Mouse (Mus musculus) urinary bladder, postnatal 0 days (tissue): ENCODE data around the gene Gm35315. TPM values are rescaled to one million over a fixed set of nuclear protein-coding genes. Genes with fewer than 3 reads are reported as not detected.

Experiments
- polyA plus RNA-seq: library from polyadenylated mRNA; unstranded; fragments of >200 nt; fragmentation: Nextera tagmentation; extraction: Ambion mirVana; gene quantifications from 2 replicates; pipeline ENCODE4 v1.2.1, GENCODE M21; 2015

Gene Gm35315
- polyA plus RNA-seq: 0.37 and 0.43 TPM in 2 replicates

GRCm38 (mm10) chr5:110094030-110094846, at the start of gene Gm35315:
Gm35315 (minus strand) TSS chr5:110094420.

GRCm38 (mm10) chr5:110135293-110136086, 41.3 kb upstream of the Gm35315 start, which contains the start of gene Chfr:
Chfr (plus strand) TSS chr5:110135842.

GRCm38 (mm10) chr5:110109991-110110441, 15.8 kb upstream of the Gm35315 start, which contains the start of gene Zfp605:
Zfp605 (plus strand) TSS chr5:110110092.

DNA sequence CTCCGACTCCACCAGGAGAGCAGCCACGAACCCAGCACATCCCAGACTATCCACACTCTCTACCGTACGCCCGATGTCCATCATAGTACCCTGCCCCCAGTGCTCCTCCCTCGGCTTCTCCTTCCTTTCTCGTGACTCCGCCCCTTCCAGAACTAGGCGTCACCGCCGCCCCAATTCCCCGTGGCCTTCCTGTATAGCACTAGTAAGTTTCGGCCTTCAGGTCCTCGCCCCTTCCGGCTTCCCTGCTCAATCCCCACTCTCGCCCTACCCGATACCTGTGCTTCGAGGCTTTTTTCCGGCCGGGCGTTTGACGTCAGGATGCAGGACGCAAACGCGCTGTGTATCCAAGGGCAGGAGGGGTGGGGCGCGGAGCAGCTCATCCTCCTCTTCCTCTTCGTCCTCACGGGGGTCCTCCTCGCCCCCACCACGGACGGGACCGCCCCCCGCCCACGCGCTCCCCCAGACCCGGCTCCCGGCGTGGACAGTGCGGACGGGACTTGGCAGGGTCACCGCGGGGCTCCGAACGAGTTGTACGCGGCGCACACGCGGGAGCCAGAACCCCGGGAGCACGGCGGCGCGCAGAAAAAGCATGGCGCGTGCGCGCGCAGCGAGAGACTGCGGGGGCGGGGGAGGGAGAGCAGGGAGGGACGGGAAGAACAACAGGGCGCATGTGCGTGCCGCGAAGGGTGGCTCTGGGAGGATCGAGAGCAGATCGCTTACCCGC, 13.5 kb upstream of the Gm35315 start, which contains the start of gene Gtpbp6:
TSS of gene Gtpbp6 (minus strand) at position 617 of the 724 bp plus-strand sequence.

GRCm38 (mm10) chr5:110099656-110100580, 5.7 kb upstream of the Gm35315 start, which contains the start of gene Plcxd1:
Plcxd1 (plus strand) TSS chr5:110099969.

DNA sequence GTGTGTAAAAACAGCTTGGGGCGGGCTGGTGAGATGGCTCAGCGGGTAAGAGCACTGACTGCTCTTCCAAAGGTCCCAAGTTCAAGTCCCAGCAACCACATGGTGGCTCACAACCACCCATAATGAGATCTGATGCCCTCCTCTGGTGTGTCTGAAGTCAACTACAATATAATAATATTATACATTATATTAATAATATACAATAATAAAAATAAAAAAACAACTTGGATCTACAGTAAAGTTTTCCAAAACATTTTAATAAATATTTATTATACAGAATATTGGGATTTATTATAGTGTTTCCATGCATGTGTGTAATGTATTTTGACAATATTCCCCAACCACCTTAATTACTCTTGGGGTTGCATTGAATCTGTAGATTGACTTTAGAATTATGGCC, 21.8 kb downstream of the Gm35315 start, which contains the start of gene Gm17655:
TSS of gene Gm17655 (minus strand) at position 101 of the 400 bp plus-strand sequence.

Other genes starting within 250 kb of the Gm35315 start
- gene Gm15446, start 171.0 kb downstream of the Gm35315 start, polyA plus RNA-seq: 0.74 and 0.76 TPM in 2 replicates
- 18.0 and 21.6 TPM in 2 replicates for gene Zfp932, start 97.9 kb downstream of the Gm35315 start, polyA plus RNA-seq
- 1.7 and 2.1 TPM in 2 replicates for gene Gm17655, start 21.9 kb downstream of the Gm35315 start, polyA plus RNA-seq
- 0.47 and 0.60 TPM in 2 replicates for gene Plcxd1, start 5.5 kb upstream of the Gm35315 start, polyA plus RNA-seq
- gene Gtpbp6, start 13.8 kb upstream of the Gm35315 start, polyA plus RNA-seq: 18.6 and 20.5 TPM in 2 replicates
- gene Zfp605, start 15.7 kb upstream of the Gm35315 start, polyA plus RNA-seq: 2.1 and 2.5 TPM in 2 replicates
- 22.5 and 24.8 TPM in 2 replicates for gene Chfr, start 41.4 kb upstream of the Gm35315 start, polyA plus RNA-seq
- gene Golga3, start 82.3 kb upstream of the Gm35315 start, polyA plus RNA-seq: 13.4 and 16.5 TPM in 2 replicates
- 15.9 and 16.1 TPM in 2 replicates for gene Ankle2, start 136.6 kb upstream of the Gm35315 start, polyA plus RNA-seq
- 30.4 and 30.5 TPM in 2 replicates for gene Pgam5, start 175.5 kb upstream of the Gm35315 start, polyA plus RNA-seq
- gene Pxmp2, start 191.8 kb upstream of the Gm35315 start, polyA plus RNA-seq: 5.1 and 6.1 TPM in 2 replicates
- gene Pole, start 191.9 kb upstream of the Gm35315 start, polyA plus RNA-seq: 3.8 and 6.3 TPM in 2 replicates
- gene P2rx2, start 248.8 kb upstream of the Gm35315 start, polyA plus RNA-seq: 0.26 and 0.74 TPM in 2 replicates